Mouse (Mus musculus): ENCODE data around the gene Mfsd6l. TPM values are rescaled to one million over a fixed set of nuclear protein-coding genes. Genes with fewer than 3 reads are reported as not detected.

Gene Mfsd6l
- polyA plus RNA-seq, 1 experiment from 2014 or later: 0.12 TPM

DNA sequence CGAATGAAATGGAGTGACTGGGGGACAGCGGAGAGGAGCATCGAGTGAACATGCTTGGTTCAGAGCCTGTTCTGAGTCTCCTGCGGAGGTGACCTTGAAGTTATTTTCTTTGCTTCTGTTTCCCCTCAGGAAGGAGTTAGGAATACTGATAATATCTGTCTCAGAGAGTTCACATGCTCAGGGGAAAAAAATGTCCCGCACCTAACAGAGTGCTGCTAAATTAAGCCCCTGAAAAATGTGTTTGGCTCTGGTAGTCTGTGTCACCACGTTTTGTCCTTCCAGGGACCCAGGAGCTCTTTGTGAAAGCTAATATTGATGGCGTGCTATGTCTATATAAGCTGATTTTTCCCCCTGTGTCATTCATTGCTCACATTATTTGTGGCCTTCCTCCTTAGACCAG, 10.8 kb upstream of the Mfsd6l start:
- TF ChIP-seq EP300 (IDR thresholded peaks at IDR 0.05; ENCODE audit: low read depth) (no peak), CTCF (IDR thresholded peaks at IDR 0.05; ENCODE audit: low read depth) (no peak)
- H3K36me3 ChIP-seq (replicated peaks; ENCODE audit: insufficient read depth, low read length): no peaks in the 10 kb centered on the region
- H3K4me2 ChIP-seq (ENCODE audit: low read depth, low read length): no peak overlapping the region
- no peak overlapping the region for H3K27ac ChIP-seq (ENCODE audit: low read depth)
- H3K27me3 ChIP-seq (ENCODE audit: insufficient read depth, low read length): no peaks in the 10 kb centered on the region
- WGBS (ENCODE audit: insufficient replicate concordance): 57% methylated on average over 7 of the region's 7 CpGs
- DNase-seq (no peak), ATAC-seq (no peak)
- no peaks in the 10 kb centered on the region for H3K9me3 ChIP-seq (ENCODE audit: low read length)
- no peak overlapping the region for H3K9ac ChIP-seq (replicated peaks)
- no peak overlapping the region for H3K4me3 ChIP-seq (ENCODE audit: low read depth, low read length)
- H3K4me1 ChIP-seq (ENCODE audit: insufficient read depth): peaks cover 3% of the 10 kb centered on the region; the same call in 1 of the 2 replicates

DNA sequence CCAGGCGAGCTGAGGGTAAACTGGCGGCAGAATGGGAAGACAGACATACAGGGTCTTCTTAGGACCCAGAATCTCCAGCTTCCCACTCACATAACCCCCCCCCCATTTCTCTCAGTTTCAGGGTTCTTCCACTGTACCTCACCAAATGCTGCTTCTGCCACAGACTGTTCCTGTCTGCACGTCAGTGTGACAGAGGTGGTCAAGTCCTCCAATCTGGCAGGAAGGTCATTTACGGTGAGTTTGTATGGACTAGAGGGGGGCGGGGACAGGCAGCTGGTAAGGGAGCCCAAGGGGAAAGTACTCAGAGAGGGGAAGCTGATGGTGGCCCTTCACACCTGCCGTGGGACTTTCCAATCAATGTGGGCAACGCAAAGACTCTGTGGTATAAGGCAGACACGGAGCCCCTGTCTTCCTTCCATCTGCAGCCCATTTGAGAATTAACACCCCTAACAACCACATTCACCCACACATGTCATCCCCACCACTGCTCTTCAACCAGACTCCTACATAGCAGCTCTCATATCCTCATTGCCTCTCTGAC, 10.2 kb upstream of the Mfsd6l start:
- Histone ChIP-seq H3K4me3 (ENCODE audit: low read depth, low read length) (no peak overlapping the region), H3K4me2 (ENCODE audit: low read depth, low read length) (no peak overlapping the region), H3K27me3 (ENCODE audit: insufficient read depth, low read length) (no peaks in the 10 kb centered on the region), H3K4me1 (ENCODE audit: insufficient read depth) (peaks cover 3% of the 10 kb centered on the region; the same call in 1 of the 2 replicates), H3K9me3 (ENCODE audit: low read length) (no peaks in the 10 kb centered on the region), H3K27ac (ENCODE audit: low read depth) (no peak overlapping the region), H3K36me3 (replicated peaks; ENCODE audit: insufficient read depth, low read length) (no peaks in the 10 kb centered on the region), H3K9ac (replicated peaks) (no peak overlapping the region)
- 68% methylated on average over 8 of the region's 8 CpGs for WGBS (ENCODE audit: insufficient replicate concordance)
- DNase-seq (no peak), ATAC-seq (no peak)
- TF ChIP-seq EP300 (IDR thresholded peaks at IDR 0.05; ENCODE audit: low read depth): no peak
- no peak for TF ChIP-seq CTCF (IDR thresholded peaks at IDR 0.05; ENCODE audit: low read depth)

- Histone ChIP-seq H3K27me3 (ENCODE audit: insufficient read depth, low read length) (no peaks in the 10 kb centered on the region), H3K4me2 (ENCODE audit: low read depth, low read length) (no peak overlapping the region), H3K4me3 (ENCODE audit: low read depth, low read length) (no peak overlapping the region), H3K9me3 (ENCODE audit: low read length) (no peaks in the 10 kb centered on the region), H3K9ac (replicated peaks) (no peak overlapping the region), H3K27ac (ENCODE audit: low read depth) (no peak overlapping the region), H3K36me3 (replicated peaks; ENCODE audit: insufficient read depth, low read length) (0 out of 2 replicates have a peak, but pooled peaks cover 3% of the 10 kb centered on the region), H3K4me1 (ENCODE audit: insufficient read depth) (no peaks in the 10 kb centered on the region)
- ATAC-seq (no peak), DNase-seq (no peak)
- TF ChIP-seq EP300 (IDR thresholded peaks at IDR 0.05; ENCODE audit: low read depth) (no peak), CTCF (IDR thresholded peaks at IDR 0.05; ENCODE audit: low read depth) (no peak)
- WGBS (ENCODE audit: insufficient replicate concordance): 44% methylated on average over 2 of the region's 2 CpGs
These were observed 8.5 kb upstream of the Mfsd6l start for GRCm38 (mm10) chr11:68547484-68547883.

GRCm38 (mm10) chr11:68549597-68549996, 6.4 kb upstream of the Mfsd6l start:
- DNase-seq (no peak), ATAC-seq (no peak)
- H3K9ac ChIP-seq (replicated peaks): no peak overlapping the region
- H3K27me3 ChIP-seq (ENCODE audit: insufficient read depth, low read length): no peaks in the 10 kb centered on the region
- 43% methylated on average over 3 of the region's 3 CpGs for WGBS (ENCODE audit: insufficient replicate concordance)
- no peak overlapping the region for H3K4me3 ChIP-seq (ENCODE audit: low read depth, low read length)
- TF ChIP-seq CTCF (IDR thresholded peaks at IDR 0.05; ENCODE audit: low read depth) (peak; percentile 72), EP300 (IDR thresholded peaks at IDR 0.05; ENCODE audit: low read depth) (no peak)
- 0 out of 2 replicates have a peak, but pooled peaks cover 3% of the 10 kb centered on the region for H3K36me3 ChIP-seq (replicated peaks; ENCODE audit: insufficient read depth, low read length)
- H3K4me1 ChIP-seq (ENCODE audit: insufficient read depth): no peaks in the 10 kb centered on the region
- no peak overlapping the region for H3K27ac ChIP-seq (ENCODE audit: low read depth)
- H3K9me3 ChIP-seq (ENCODE audit: low read length): no peaks in the 10 kb centered on the region
- no peak overlapping the region for H3K4me2 ChIP-seq (ENCODE audit: low read depth, low read length)

DNA sequence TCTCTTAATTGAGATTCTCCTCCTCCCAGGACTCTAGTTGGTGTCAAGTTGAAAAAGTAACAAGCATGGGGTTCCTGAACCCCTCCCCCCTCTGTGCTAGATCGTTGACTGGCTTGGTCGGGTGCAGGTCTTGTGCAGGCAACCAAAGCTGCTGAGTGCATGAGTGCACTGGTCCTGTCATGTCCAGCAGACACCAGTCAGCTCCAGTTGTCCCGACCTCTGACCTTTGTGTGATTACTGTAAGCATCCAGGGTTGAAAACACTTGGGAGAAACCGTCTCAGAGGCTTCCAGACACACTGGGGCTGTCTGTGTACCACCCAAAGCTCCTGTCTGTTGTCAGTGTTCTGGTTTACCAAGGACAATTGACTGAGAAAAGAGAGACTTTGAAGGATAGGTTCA, 5.6 kb upstream of the Mfsd6l start:
- no peak overlapping the region for H3K4me2 ChIP-seq (ENCODE audit: low read depth, low read length)
- 0 out of 2 replicates have a peak, but pooled peaks cover 3% of the 10 kb centered on the region for H3K36me3 ChIP-seq (replicated peaks; ENCODE audit: insufficient read depth, low read length)
- DNase-seq (no peak), ATAC-seq (no peak)
- H3K4me3 ChIP-seq (ENCODE audit: low read depth, low read length): no peak overlapping the region
- H3K27me3 ChIP-seq (ENCODE audit: insufficient read depth, low read length): no peaks in the 10 kb centered on the region
- 49% methylated on average over 4 of the region's 4 CpGs for WGBS (ENCODE audit: insufficient replicate concordance)
- H3K9me3 ChIP-seq (ENCODE audit: low read length): no peaks in the 10 kb centered on the region
- H3K9ac ChIP-seq (replicated peaks): no peak overlapping the region
- TF ChIP-seq EP300 (IDR thresholded peaks at IDR 0.05; ENCODE audit: low read depth): no peak
- TF ChIP-seq CTCF (IDR thresholded peaks at IDR 0.05; ENCODE audit: low read depth): no peak
- no peaks in the 10 kb centered on the region for H3K4me1 ChIP-seq (ENCODE audit: insufficient read depth)
- no peak overlapping the region for H3K27ac ChIP-seq (ENCODE audit: low read depth)

GRCm38 (mm10) chr11:68553981-68554471, 2.0 kb upstream of the Mfsd6l start:
- Histone ChIP-seq H3K4me1 (ENCODE audit: insufficient read depth) (no peaks in the 10 kb centered on the region), H3K9ac (replicated peaks) (no peak overlapping the region), H3K4me2 (ENCODE audit: low read depth, low read length) (no peak overlapping the region), H3K4me3 (ENCODE audit: low read depth, low read length) (no peak overlapping the region), H3K27ac (ENCODE audit: low read depth) (no peak overlapping the region), H3K9me3 (ENCODE audit: low read length) (no peaks in the 10 kb centered on the region), H3K36me3 (replicated peaks; ENCODE audit: insufficient read depth, low read length) (0 out of 2 replicates have a peak, but pooled peaks cover 3% of the 10 kb centered on the region), H3K27me3 (ENCODE audit: insufficient read depth, low read length) (no peaks in the 10 kb centered on the region)
- DNase-seq (peak; percentile 65), ATAC-seq (no peak)
- TF ChIP-seq CTCF (IDR thresholded peaks at IDR 0.05; ENCODE audit: low read depth) (peak; percentile 65), EP300 (IDR thresholded peaks at IDR 0.05; ENCODE audit: low read depth) (no peak)
- 38% methylated on average over 8 of the region's 8 CpGs for WGBS (ENCODE audit: insufficient replicate concordance)
